Mouse (Mus musculus) c-Kit-positive CD71-positive TER-119-negative erythroid progenitor cells, embryonic 14.5 days (primary cell): ENCODE results near the gene Npdc1.

Experiments
- DNase-seq: peaks from one replicate; pipeline ENCODE4 v3.0.0-alpha.2; 2013; ENCODE audit warnings: low read depth

Npdc1 gene

GRCm38 (mm10) chr2:25430395-25431233, 31.5 kb downstream of the Npdc1 start:
- no peak for DNase-seq

- no peak for DNase-seq
Observed at GRCm38 (mm10) chr2:25431308-25431855, 32.2 kb downstream of the Npdc1 start.

- DNase-seq, result no peak
Observed at GRCm38 (mm10) chr2:25432326-25433098, 33.4 kb downstream of the Npdc1 start.

GRCm38 (mm10) chr2:25433101-25433500, 34.0 kb downstream of the Npdc1 start:
- no peak for DNase-seq

GRCm38 (mm10) chr2:25434292-25434691, 35.1 kb downstream of the Npdc1 start:
- no peak for DNase-seq

GRCm38 (mm10) chr2:25436286-25436820, 37.2 kb downstream of the Npdc1 start:
- no peak for DNase-seq

- DNase-seq, result no peak
Observed at GRCm38 (mm10) chr2:25441067-25441466, 41.9 kb downstream of the Npdc1 start.

GRCm38 (mm10) chr2:25442682-25443081, 43.5 kb downstream of the Npdc1 start:
- no peak for DNase-seq

GRCm38 (mm10) chr2:25450853-25451647, 51.9 kb downstream of the Npdc1 start:
- no peak for DNase-seq

- no peak for DNase-seq
Observed at GRCm38 (mm10) chr2:25452951-25453350, 53.8 kb downstream of the Npdc1 start.

- no peak for DNase-seq
Observed at GRCm38 (mm10) chr2:25456205-25456953, 57.2 kb downstream of the Npdc1 start, which contains the start of gene Clic3. Gene Clic3 (plus strand): TSS chr2:25456838.

- DNase-seq, result no peak
Observed at GRCm38 (mm10) chr2:25457022-25457896, 58.1 kb downstream of the Npdc1 start.

GRCm38 (mm10) chr2:25458911-25459310, 59.8 kb downstream of the Npdc1 start:
- DNase-seq, result no peak
